Mouse (Mus musculus): ENCODE data around the gene Elovl6. TPM values are rescaled to one million over a fixed set of nuclear protein-coding genes. Genes with fewer than 3 reads are reported as not detected.

Elovl6 gene
- polyA plus RNA-seq, 1 experiment: 1.6 TPM

DNA sequence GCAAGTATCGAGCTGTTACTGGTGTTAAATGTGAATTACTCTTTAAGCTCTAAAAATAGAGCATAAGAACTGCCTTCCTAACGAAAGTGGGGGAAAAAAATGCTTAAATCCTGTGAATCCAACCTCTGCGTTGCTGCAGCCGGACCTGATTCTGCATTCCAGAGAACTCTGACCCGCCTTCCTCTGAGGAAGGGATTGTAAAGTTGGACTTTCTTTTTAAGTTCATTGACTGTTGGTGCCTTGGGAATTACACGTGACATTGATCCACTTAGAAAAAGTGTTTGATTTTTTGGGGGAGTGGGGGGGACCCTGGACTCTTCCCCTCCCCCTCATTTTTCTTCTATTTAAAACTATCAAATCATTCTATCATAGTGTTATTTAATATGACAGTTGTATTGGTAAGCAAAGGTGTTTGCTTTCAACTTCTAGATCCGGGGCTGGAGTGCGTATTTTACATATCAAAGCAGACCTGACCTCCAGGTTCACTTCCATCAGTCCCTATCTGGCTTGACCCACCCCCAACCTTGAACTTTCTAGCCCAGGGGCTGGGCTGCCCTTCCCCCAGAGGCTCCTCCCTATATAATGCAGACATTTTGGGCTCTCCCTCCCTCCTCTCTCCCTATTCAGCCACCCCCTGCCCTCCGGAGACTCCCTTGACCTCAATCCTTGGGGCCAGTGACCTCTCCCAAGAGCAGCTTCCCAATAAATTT lies 19.6 kb downstream of the Elovl6 start:
- Histone ChIP-seq H3K4me1 (ENCODE audit: control insufficient read depth, insufficient read depth, low read length) (peaks cover 4% of the 10 kb centered on the region; the same call in 1 of the 2 replicates), H3K27ac (ENCODE audit: insufficient read depth, low read depth, low read length) (no peak overlapping the region)
- TF ChIP-seq POLR2A (IDR thresholded peaks at IDR 0.05; ENCODE audit: borderline replicate concordance, low read depth, low read length) (no peak), CTCF (IDR thresholded peaks at IDR 0.05; ENCODE audit: low read depth, low read length) (no peak)

GRCm38 (mm10) chr3:129552370-129552769 lies 20.2 kb downstream of the Elovl6 start:
- Histone ChIP-seq H3K27ac (ENCODE audit: insufficient read depth, low read depth, low read length) (no peak overlapping the region), H3K4me1 (ENCODE audit: control insufficient read depth, insufficient read depth, low read length) (peaks cover 4% of the 10 kb centered on the region; the same call in 1 of the 2 replicates), H3K4me3 (ENCODE audit: insufficient read depth, low read length) (no peak overlapping the region)
- TF ChIP-seq POLR2A (IDR thresholded peaks at IDR 0.05; ENCODE audit: borderline replicate concordance, low read depth, low read length): no peak
- no peak for TF ChIP-seq CTCF (IDR thresholded peaks at IDR 0.05; ENCODE audit: low read depth, low read length)

More for the DNA sequence above, 19.6 kb downstream of the Elovl6 start:
- no peak overlapping the region for H3K4me3 ChIP-seq (ENCODE audit: insufficient read depth, low read length)

DNA sequence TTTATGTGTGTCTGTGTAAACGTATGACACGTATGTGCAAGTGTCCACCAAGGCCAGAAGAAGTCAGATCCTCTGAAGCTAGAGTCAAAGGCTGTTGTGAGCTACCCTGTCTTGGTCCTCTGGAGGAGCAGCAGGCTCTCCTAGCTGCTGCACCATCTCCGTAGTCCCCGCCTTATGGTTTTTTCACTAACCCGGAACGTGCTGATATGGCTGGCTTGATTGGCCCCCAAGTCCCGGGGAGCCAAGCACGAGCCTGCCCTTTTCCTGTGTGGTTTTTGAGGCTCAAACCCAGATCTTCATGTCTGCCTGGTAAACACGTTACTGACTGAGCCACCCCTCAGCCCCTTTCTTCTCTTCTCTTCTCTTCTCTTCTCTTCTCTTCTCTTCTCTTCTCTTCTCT lies 21.0 kb downstream of the Elovl6 start:
- Histone ChIP-seq H3K4me1 (ENCODE audit: control insufficient read depth, insufficient read depth, low read length) (peaks cover 4% of the 10 kb centered on the region; the same call in 1 of the 2 replicates), H3K27ac (ENCODE audit: insufficient read depth, low read depth, low read length) (no peak overlapping the region), H3K4me3 (ENCODE audit: insufficient read depth, low read length) (no peak overlapping the region)
- TF ChIP-seq POLR2A (IDR thresholded peaks at IDR 0.05; ENCODE audit: borderline replicate concordance, low read depth, low read length) (no peak), CTCF (IDR thresholded peaks at IDR 0.05; ENCODE audit: low read depth, low read length) (no peak)

DNA sequence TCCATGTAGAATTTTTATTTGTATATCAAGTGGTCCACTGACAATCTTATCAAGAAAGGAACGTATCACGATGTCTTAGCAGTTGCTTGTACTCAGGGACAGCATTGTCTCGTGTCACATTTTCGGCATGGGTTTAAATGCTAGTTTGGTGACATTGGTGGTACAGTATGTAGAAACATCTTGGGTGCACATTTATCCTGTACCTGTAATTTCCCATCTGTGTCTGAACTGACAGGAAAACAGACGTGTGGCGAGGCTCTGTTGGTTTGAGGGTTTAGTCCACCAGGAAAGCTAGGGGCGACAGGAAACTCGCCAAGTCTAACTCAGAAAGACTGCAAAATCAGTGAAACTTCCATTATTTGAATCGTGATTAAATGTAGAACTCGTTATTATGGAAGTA lies 21.5 kb downstream of the Elovl6 start:
- no peak for TF ChIP-seq CTCF (IDR thresholded peaks at IDR 0.05; ENCODE audit: low read depth, low read length)
- TF ChIP-seq POLR2A (IDR thresholded peaks at IDR 0.05; ENCODE audit: borderline replicate concordance, low read depth, low read length): no peak
- H3K4me1 ChIP-seq (ENCODE audit: control insufficient read depth, insufficient read depth, low read length): peaks cover 4% of the 10 kb centered on the region; the same call in 1 of the 2 replicates
- no peak overlapping the region for H3K27ac ChIP-seq (ENCODE audit: insufficient read depth, low read depth, low read length)
- no peak overlapping the region for H3K4me3 ChIP-seq (ENCODE audit: insufficient read depth, low read length)

DNA sequence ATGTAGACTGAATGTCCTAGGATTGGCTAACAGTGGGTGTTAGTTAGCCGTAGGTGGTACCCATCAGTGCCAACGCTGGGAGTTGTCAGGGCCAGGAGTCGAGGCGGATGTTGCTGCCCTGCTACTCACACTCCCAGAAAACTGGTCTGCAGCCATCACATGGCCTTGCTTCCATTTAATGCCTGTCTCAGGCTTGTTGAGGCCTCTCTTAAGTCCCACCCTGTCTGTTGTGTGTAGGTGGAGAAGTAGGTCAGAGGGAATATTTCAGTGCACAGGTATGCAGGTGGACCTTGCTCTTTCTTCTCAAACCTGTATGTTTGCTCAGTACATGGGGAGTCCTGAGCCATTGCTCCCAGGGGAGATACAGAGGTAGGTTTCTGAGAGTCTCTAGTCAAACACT lies 22.3 kb downstream of the Elovl6 start:
- no peak overlapping the region for H3K4me3 ChIP-seq (ENCODE audit: insufficient read depth, low read length)
- H3K27ac ChIP-seq (ENCODE audit: insufficient read depth, low read depth, low read length): no peak overlapping the region
- TF ChIP-seq CTCF (IDR thresholded peaks at IDR 0.05; ENCODE audit: low read depth, low read length) (no peak), POLR2A (IDR thresholded peaks at IDR 0.05; ENCODE audit: borderline replicate concordance, low read depth, low read length) (no peak)
- H3K4me1 ChIP-seq (ENCODE audit: control insufficient read depth, insufficient read depth, low read length): peaks cover 4% of the 10 kb centered on the region; the same call in 1 of the 2 replicates

DNA sequence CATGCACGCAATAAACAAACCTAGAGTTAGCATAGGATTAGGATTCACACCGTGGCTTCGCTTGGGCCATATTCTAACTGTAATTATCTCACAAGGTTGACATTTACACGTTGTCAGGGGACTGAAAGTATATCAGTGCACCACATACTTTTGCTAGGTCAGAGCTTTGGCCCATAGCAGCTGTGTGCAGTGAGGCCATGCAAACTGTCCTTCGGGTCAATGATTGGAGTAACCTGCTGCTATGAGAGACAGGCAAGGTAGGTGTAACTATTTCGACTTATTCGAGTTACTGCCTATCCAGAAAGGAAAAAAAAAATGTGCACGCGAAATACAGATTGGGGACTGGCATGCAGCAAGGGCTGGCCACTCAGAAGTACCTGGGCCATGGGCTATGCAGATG lies 24.9 kb downstream of the Elovl6 start:
- Histone ChIP-seq H3K27ac (ENCODE audit: insufficient read depth, low read depth, low read length) (no peak overlapping the region), H3K4me3 (ENCODE audit: insufficient read depth, low read length) (no peak overlapping the region), H3K4me1 (ENCODE audit: control insufficient read depth, insufficient read depth, low read length) (peaks cover 4% of the 10 kb centered on the region; the same call in 1 of the 2 replicates)
- TF ChIP-seq POLR2A (IDR thresholded peaks at IDR 0.05; ENCODE audit: borderline replicate concordance, low read depth, low read length): no peak
- no peak for TF ChIP-seq CTCF (IDR thresholded peaks at IDR 0.05; ENCODE audit: low read depth, low read length)

- H3K27ac ChIP-seq (ENCODE audit: insufficient read depth, low read depth, low read length): no peak overlapping the region
Observed at GRCm38 (mm10) chr3:129557566-129557965, 25.4 kb downstream of the Elovl6 start.

DNA sequence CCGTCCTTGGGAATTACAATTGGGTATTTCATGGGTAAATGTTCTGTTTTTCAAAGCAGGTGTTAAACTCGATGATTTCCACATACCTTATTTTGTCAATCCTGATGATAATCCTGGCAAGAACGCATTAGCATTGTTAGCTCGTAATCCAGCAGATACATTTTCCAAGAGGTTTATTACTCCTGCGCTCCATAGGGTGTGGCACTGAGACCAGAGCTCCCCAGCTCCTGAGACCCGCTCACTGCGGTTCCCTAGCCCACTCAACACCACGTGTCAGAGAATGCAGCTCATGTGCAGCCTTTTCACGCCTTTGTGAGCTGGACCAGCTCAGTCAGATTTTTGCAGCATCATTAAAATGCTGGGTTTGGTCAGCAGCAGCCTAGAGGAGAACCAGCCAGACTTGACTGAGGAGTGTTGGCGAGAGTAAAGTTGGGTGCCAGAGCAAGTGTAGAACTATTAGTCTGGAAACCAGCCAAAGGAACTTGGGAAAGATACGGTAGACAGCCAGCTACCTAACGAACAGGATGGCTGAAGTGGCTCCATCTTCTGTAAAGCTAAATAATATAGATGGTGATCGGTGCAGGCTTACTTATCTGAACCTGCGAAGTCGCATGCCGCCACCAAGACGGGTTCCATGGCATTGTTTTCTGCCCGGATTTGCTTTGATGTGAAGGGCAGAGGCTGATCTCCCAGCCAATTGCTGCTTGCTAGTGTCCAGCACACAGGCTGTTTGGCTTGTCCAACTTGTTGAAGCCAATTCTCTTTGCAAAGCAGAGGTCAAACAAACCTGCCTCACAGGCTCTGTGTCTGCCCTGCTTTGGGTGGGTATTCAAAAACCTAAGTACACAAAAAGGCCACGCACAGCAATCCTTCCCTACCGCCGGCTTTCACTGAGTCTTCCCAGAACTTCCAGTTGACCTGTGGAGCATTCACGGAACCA lies 26.1 kb downstream of the Elovl6 start:
- TF ChIP-seq CTCF (IDR thresholded peaks at IDR 0.05; ENCODE audit: low read depth, low read length) (no peak), POLR2A (IDR thresholded peaks at IDR 0.05; ENCODE audit: borderline replicate concordance, low read depth, low read length) (no peak)
- Histone ChIP-seq H3K4me3 (ENCODE audit: insufficient read depth, low read length) (no peak overlapping the region), H3K4me1 (ENCODE audit: control insufficient read depth, insufficient read depth, low read length) (no peaks in the 10 kb centered on the region), H3K27ac (ENCODE audit: insufficient read depth, low read depth, low read length) (no peak overlapping the region)

More at GRCm38 (mm10) chr3:129557566-129557965, 25.4 kb downstream of the Elovl6 start:
- TF ChIP-seq POLR2A (IDR thresholded peaks at IDR 0.05; ENCODE audit: borderline replicate concordance, low read depth, low read length) (no peak), CTCF (IDR thresholded peaks at IDR 0.05; ENCODE audit: low read depth, low read length) (no peak)
- no peak overlapping the region for H3K4me3 ChIP-seq (ENCODE audit: insufficient read depth, low read length)
- no peaks in the 10 kb centered on the region for H3K4me1 ChIP-seq (ENCODE audit: control insufficient read depth, insufficient read depth, low read length)

GRCm38 (mm10) chr3:129560068-129560467 lies 27.9 kb downstream of the Elovl6 start:
- no peak overlapping the region for H3K27ac ChIP-seq (ENCODE audit: insufficient read depth, low read depth, low read length)
- no peak overlapping the region for H3K4me3 ChIP-seq (ENCODE audit: insufficient read depth, low read length)
- H3K4me1 ChIP-seq (ENCODE audit: control insufficient read depth, insufficient read depth, low read length): no peaks in the 10 kb centered on the region
- TF ChIP-seq POLR2A (IDR thresholded peaks at IDR 0.05; ENCODE audit: borderline replicate concordance, low read depth, low read length): no peak
- no peak for TF ChIP-seq CTCF (IDR thresholded peaks at IDR 0.05; ENCODE audit: low read depth, low read length)
